Mouse (Mus musculus) erythroblast, embryonic 14.5 days (primary cell): ENCODE results near the gene Rbpj. TPM values are rescaled to one million over a fixed set of nuclear protein-coding genes. Genes with fewer than 3 reads are reported as not detected.
A peak's percentile ranks its signal among the peaks of the same experiment; 100 is the strongest.

Source experiments
- H3K27me3 ChIP-seq: 2 replicates; pipeline ENCODE4 v1.6.1; 2012; ENCODE audit warnings: inconsistent platforms; ENCODE audit not compliant: control insufficient read depth
- H3K36me3 ChIP-seq: 2 replicates; pipeline ENCODE4 v1.6.1; 2012; ENCODE audit warnings: mild to moderate bottlenecking, inconsistent platforms; ENCODE audit not compliant: control insufficient read depth
- H3K4me1 ChIP-seq: 2 replicates; pipeline ENCODE4 v1.6.1; 2012; ENCODE audit warnings: inconsistent platforms; ENCODE audit not compliant: control insufficient read depth
- H3K4me3 ChIP-seq: replicated peaks from 2 replicates; pipeline ENCODE3; 2012; ENCODE audit warnings: moderate library complexity, mild to moderate bottlenecking, inconsistent platforms
- H3K9me3 ChIP-seq: 2 replicates; pipeline ENCODE4 v1.6.1; 2012; ENCODE audit warnings: low read length, inconsistent platforms, mixed read lengths; ENCODE audit not compliant: control insufficient read depth
- GATA1 ChIP-seq: IDR thresholded peaks from 2 replicates; pipeline ENCODE4 v1.6.1; 2012; ENCODE audit warnings: low read length, inconsistent platforms, mixed read lengths
- TAL1 ChIP-seq: IDR thresholded peaks from 3 replicates; pipeline ENCODE4 v1.6.1; 2012; ENCODE audit warnings: low read length, inconsistent platforms, mixed read lengths
- polyA plus RNA-seq: library from polyadenylated mRNA; stranded (reverse); fragments of >175 nt; gene quantifications from 2 replicates; pipeline ENCODE4 v1.2.3, GENCODE M21; 2012

Gene Rbpj
- polyA plus RNA-seq, 1 experiment, result 0.21 TPM

DNA sequence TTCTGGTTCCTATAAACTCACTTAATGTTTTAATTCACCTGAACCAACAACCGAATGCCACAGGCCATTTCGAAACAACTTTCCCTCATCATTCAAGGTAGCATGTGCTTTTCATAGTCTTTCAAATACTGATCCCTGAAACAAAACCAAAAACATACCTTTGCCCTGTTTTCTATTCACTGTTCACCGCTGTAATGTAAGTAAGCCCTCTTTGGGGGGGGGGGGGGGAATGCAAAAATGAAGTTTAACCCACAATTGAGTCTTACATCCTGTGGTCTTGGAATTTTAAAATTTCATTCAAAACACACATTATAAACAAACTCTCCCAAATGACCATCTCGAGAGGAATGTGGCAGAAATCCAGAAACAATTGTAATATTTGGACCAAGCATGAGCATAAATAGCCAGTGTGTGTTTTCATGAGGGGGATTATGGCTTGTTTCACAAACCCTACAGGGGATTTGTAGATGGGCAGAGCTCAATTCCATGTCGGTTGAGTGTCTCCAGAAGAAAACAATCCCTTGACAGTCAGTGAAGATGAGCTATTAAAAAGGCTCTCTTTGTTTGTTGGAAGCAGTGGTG lies 99.4 kb downstream of the Rbpj start:
- no peak for TF ChIP-seq TAL1
- TF ChIP-seq GATA1, result no peak
- Histone ChIP-seq H3K4me1 (no peaks in the 10 kb centered on the region), H3K36me3 (no peaks in the 10 kb centered on the region), H3K9me3 (no peaks in the 10 kb centered on the region), H3K27me3 (no peaks in the 10 kb centered on the region), H3K4me3 (no peak overlapping the region)

DNA sequence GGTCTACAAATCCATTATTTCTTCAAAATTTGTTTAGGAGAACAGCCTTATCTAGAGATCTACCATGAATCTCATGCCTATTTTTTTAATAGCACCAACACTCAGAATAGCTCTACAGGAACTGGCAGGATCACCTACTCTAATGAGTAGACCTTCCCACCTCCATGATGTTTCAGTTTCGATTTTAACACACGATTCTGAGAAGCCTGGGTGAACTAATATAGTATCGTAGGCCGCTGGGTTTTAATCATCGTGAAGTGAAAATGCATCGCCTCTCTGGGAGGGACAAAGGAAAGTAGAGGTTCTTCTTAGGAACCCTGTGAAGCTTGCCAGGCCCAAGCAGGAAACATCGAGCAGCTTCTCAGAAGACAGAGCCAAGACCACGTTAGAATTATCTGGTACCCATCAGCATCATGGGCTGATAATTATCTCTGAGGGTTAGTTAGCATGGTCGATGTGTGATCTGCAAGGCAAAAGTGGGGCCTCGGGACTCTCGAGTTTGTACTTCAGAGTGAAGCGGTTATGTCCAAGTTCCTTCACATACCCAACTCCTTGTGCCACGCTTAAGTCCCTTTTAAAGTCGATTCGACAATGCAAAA lies 100.6 kb downstream of the Rbpj start:
- no peaks in the 10 kb centered on the region for H3K27me3 ChIP-seq

DNA sequence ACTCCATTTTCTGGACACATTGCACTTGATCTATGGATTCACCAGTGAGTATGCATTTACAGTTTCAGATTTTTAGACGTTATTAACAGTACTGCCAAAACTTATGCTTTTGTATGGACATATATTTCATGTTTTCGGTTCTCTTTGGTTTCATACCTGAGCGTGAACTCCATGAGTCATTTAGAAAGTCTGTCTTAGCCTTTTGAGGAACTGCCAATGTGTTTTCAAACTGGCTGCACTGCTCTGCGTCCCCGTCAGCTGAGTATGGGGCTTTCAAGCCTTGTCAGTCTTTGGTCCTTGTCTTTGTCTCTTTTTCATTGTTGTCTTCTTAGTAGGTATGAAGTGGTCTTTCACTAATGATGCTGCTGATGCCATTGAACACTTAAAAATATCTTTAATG lies 106.5 kb downstream of the Rbpj start:
- Histone ChIP-seq H3K36me3 (no peaks in the 10 kb centered on the region), H3K27me3 (no peaks in the 10 kb centered on the region), H3K9me3 (no peaks in the 10 kb centered on the region), H3K4me1 (no peaks in the 10 kb centered on the region), H3K4me3 (no peak overlapping the region)
- no peak for TF ChIP-seq GATA1
- no peak for TF ChIP-seq TAL1

More for the DNA sequence above, 100.6 kb downstream of the Rbpj start:
- Histone ChIP-seq H3K36me3 (no peaks in the 10 kb centered on the region), H3K4me3 (no peak overlapping the region), H3K9me3 (no peaks in the 10 kb centered on the region), H3K4me1 (no peaks in the 10 kb centered on the region)
- TF ChIP-seq GATA1, result no peak
- no peak for TF ChIP-seq TAL1

DNA sequence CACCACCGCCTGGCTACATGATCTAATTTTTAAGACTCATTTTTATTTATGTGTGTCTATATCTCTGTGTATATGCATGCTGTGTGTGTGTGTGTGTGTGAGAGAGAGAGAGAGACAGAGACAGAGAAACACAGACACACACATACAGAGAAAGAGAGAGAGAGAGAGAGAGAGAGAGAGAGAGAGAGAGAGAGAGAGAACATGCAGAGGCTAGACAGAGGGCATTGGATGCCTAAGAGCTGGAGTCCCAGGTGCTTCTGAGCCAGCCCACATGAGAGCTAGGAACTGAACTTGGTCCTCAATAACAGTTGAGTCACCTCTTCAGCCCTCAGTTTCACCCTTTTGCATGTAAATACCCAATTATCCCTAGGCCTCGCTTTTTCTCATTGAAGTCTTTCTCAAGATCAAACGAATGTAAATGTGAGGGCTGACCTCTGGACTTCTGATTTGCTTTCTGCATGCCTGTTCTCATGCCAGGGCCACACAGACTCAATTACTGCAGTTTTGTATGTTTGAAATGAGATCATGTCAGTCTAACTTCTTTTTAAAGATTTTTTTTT lies 109.0 kb downstream of the Rbpj start:
- Histone ChIP-seq H3K4me1 (no peaks in the 10 kb centered on the region), H3K4me3 (no peak overlapping the region), H3K27me3 (no peaks in the 10 kb centered on the region), H3K9me3 (no peaks in the 10 kb centered on the region), H3K36me3 (no peaks in the 10 kb centered on the region)
- TF ChIP-seq TAL1 (no peak), GATA1 (no peak)

DNA sequence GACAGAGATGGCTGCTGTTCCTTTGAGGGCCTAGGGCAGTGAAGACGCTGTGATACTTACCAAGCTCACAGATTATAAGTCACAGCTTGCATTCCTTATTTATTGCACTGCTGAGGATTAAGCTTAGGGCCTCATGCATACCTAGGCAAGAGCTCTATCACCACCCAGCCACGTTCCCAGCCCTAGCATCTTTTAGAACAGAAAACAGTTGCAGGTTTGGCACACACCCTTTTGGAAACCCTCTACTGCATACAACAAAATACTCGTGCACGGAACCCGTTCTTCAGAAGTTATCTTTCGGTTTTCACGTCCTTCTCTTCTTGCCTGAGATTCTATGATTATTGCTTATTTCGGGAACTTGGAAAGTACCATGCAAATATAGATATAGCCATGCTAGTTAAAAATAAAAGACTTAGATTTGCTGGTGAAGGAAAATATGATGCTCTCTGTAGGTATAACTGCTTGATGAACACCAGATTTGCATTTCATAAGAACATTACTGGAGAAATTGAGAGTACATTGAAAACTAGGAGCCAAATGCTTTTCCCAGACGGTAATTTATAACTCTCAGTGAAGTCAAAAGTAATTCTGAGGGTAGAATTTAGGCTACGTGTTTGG lies 111.4 kb downstream of the Rbpj start:
- no peak overlapping the region for H3K4me3 ChIP-seq
- TF ChIP-seq GATA1 (no peak), TAL1 (no peak)

DNA sequence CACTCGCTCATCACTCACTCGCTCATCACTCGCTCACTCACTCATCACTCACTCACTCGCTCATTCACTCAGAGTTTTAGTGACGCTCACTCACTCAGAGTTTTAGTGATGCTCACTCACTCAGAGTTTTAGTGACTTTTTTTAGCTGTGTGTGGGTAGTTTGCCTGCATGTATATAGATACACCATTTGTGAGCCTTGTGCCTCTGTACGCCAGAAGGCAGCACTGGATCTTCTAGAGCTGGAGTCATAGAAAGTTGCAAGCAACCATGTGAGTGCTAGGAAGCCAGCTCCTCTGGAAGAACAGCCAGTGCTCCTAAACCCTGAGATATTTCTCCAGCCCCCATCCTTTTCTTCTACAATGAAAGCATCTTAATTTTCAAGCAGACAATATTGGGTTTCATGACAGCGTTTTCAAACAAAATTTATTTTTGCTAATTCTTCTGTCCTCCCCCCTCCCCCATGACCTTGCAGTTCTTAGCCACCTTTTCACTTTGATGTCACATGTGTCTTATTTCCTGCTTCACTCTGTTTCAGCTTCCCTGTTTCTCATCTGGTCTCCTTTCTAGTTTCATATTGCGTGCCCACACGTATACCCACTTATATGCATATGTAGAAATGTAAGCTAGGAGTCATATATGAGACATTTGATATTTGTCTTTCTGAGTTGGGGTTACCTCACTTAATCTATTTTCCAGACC lies 118.3 kb downstream of the Rbpj start:
- Histone ChIP-seq H3K27me3 (peaks cover 8% of the 10 kb centered on the region), H3K36me3 (no peaks in the 10 kb centered on the region), H3K4me3 (no peak overlapping the region), H3K9me3 (no peaks in the 10 kb centered on the region), H3K4me1 (peaks cover 10% of the 10 kb centered on the region)
- TF ChIP-seq GATA1, result no peak
- TF ChIP-seq TAL1, result no peak

More for the DNA sequence above, 111.4 kb downstream of the Rbpj start:
- H3K36me3 ChIP-seq, result no peaks in the 10 kb centered on the region
- no peaks in the 10 kb centered on the region for H3K27me3 ChIP-seq
- no peaks in the 10 kb centered on the region for H3K9me3 ChIP-seq
- H3K4me1 ChIP-seq, result no peaks in the 10 kb centered on the region

DNA sequence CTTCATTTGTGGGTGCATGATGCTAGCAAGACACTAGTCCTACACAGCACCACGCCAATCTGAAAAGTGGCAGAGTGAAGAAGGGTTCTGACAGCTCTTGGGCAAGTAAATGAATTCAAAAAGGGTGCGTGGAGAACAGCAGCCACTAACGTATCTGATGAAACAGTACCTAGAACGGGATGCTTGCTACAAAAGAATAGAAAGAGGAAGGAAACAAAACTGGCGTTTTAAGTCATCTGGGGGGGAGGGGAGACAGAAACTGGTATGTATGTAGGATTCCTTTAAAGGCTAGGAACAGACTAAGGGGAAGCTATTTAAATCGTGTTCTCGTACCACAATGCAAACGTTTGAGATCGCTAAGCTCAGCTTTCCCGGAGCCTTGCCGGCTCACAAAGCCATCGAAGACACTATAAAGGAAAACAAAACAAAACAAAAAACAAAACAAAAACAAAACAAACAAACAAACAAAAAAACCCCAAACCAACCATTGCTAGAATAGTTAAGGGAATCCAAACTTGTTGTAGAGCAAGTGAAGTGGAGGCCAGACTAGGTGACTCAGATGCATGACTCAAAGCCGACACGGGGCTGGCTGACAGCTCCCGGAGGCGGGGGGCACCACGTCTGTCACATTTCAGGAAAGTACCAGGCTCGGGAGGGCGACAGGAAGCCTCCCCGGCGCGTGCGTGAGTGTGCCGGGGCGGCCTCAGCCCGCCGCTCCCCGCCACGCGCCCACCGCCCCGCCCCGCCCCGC lies 122.6 kb downstream of the Rbpj start:
- Histone ChIP-seq H3K27me3 (peaks cover 13% of the 10 kb centered on the region), H3K9me3 (no peaks in the 10 kb centered on the region), H3K36me3 (no peaks in the 10 kb centered on the region), H3K4me3 (peak overlapping the region; percentile 86), H3K4me1 (peaks cover 35% of the 10 kb centered on the region)
- TF ChIP-seq GATA1, result no peak
- TF ChIP-seq TAL1, result no peak

DNA sequence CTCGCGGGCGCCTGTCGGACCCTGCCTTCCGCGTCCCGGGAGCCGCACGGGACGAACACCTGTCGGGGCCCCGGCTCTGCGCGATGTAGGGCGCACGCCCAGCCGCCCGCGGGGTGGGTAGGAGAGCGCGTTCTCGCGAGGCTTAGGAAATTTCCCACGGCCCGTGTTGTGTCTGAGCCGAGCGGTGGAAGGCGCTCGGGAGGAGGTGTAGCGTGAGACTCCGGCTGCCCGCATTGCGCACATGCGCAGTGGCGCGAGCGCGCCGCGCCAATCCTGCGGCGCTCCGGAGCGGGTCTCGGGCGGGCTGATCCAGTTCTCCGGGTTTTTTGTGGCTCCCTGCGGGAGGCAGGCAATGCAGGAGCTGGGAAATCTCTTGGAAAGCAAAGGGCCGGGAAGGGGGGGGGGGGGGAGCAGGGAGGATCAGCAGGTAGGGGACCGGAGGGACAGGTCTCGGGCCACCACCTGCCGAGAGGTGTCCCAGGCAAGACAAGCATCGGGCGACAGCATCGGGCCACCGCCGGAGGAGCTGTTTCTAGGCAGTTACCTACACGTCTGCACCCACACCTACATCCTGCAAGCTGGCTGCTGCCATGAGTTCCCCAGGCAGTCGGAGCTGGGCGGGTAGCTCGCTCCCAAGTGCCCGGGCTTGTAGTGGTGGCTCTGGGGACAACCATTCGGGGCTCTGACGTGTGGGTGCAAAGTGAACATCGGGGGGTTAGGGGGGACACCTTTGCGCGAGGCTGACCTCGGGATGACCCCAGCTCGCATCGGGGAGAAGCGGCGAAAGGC lies 123.4 kb downstream of the Rbpj start:
- TF ChIP-seq TAL1 (no peak), GATA1 (no peak)
- H3K27me3 ChIP-seq, result peaks cover 13% of the 10 kb centered on the region
- peaks cover 35% of the 10 kb centered on the region for H3K4me1 ChIP-seq
- no peaks in the 10 kb centered on the region for H3K36me3 ChIP-seq
- H3K9me3 ChIP-seq, result no peaks in the 10 kb centered on the region
- peak overlapping the region; percentile 86 for H3K4me3 ChIP-seq
